ENCODE assay signal across 13 mouse cellular contexts in genomic region chr4:135453164-135453563, GRCm38 (mm10). TPM values are rescaled to one million over a fixed set of nuclear protein-coding genes. Genes with fewer than 3 reads are reported as not detected.
DNase-seq lines count a peak whose midpoint lies in the region; ATAC-seq and TF ChIP-seq lines count a peak whose summit lies in the region.
"Had no signal": no experiment of that assay in that cellular context is flagged by ENCODE, and none has a peak within 500 bp of the region (broad histone marks: within the 10 kb centered on the region; RNA-seq: fewer than 3 reads in every experiment).

No protein-coding gene starts in this region.

- 51% methylated on average over 6 of the region's 6 CpGs for WGBS in embryonic facial prominence, embryonic 13.5 days
- WGBS in embryonic facial prominence, embryonic 10.5 days: 67% methylated on average over 6 of the region's 6 CpGs
- 48% methylated on average over 6 of the region's 6 CpGs for WGBS in intestine, embryonic 15.5 days
- 37% methylated on average over 6 of the region's 6 CpGs for WGBS in kidney, postnatal 0 days

- no peaks in the 10 kb centered on the region for H3K36me3 ChIP-seq in embryonic facial prominence, embryonic 13.5 days
- H3K36me3 ChIP-seq in embryonic facial prominence, embryonic 10.5 days (replicated peaks): no peaks in the 10 kb centered on the region
- no peaks in the 10 kb centered on the region for H3K36me3 ChIP-seq in intestine, embryonic 15.5 days
- 0 out of 2 replicates have a peak, but pooled peaks cover 3% of the 10 kb centered on the region for H3K36me3 ChIP-seq in kidney, postnatal 0 days (ENCODE audit: insufficient read depth, low read length)
- H3K36me3 ChIP-seq: midbrain, embryonic 12.5 days had no signal

- H3K9me3 ChIP-seq in embryonic facial prominence, embryonic 13.5 days: no peaks in the 10 kb centered on the region
- H3K9me3 ChIP-seq in embryonic facial prominence, embryonic 10.5 days: no peaks in the 10 kb centered on the region
- H3K9me3 ChIP-seq in intestine, embryonic 15.5 days: no peaks in the 10 kb centered on the region
- H3K9me3 ChIP-seq in kidney, postnatal 0 days (replicated peaks; ENCODE audit: low read length): no peaks in the 10 kb centered on the region
- H3K9me3 ChIP-seq: midbrain, embryonic 12.5 days had no signal

- no peak overlapping the region; the same call in 1 of the 2 replicates for H3K27ac ChIP-seq in embryonic facial prominence, embryonic 13.5 days
- H3K27ac ChIP-seq in embryonic facial prominence, embryonic 10.5 days (replicated peaks): no peak overlapping the region
- H3K27ac ChIP-seq in intestine, embryonic 15.5 days: peak overlapping the region; percentile 86
- peak overlapping the region; percentile 66 for H3K27ac ChIP-seq in kidney, postnatal 0 days
- H3K27ac ChIP-seq: left cerebral cortex, adult 2 months; liver, embryonic 14.5 days; midbrain, embryonic 12.5 days had no signal

- TF ChIP-seq CTCF in kidney, postnatal 0 days (IDR thresholded peaks at IDR 0.05; ENCODE audit: low read depth): no peak

- ATAC-seq in embryonic facial prominence, embryonic 13.5 days (ENCODE audit: insufficient number of reproducible peaks, insufficient read depth, low FRiP score, low TSS enrichment, low read depth): no peak
- ATAC-seq in intestine, embryonic 15.5 days: peak; percentile 82
- ATAC-seq in kidney, postnatal 0 days (replicated peaks; ENCODE audit: low FRiP score, low read depth): no peak

- no peak for DNase-seq in embryonic facial prominence, embryonic 10.5 days (ENCODE audit: low spot score)
- DNase-seq in kidney, postnatal 0 days (ENCODE audit: low spot score): peak; percentile 42
- DNase-seq in lung, postnatal 10 days: peak; percentile 59
- no peak for DNase-seq in natural killer cell, adult 2 months (ENCODE audit: low spot score in 2 of 2)
- DNase-seq in urinary bladder, postnatal 14 days (ENCODE audit: low spot score): no peak
- no peak for DNase-seq in layer of hippocampus, adult 9-10 months (ENCODE audit: low spot score)
- DNase-seq: cerebellum, postnatal 36 days had no signal

- no peak overlapping the region for H3K4me2 ChIP-seq in embryonic facial prominence, embryonic 13.5 days
- H3K4me2 ChIP-seq in intestine, embryonic 15.5 days (replicated peaks): no peak overlapping the region; the same call in 1 of the 2 replicates
- no peak overlapping the region for H3K4me2 ChIP-seq in kidney, postnatal 0 days (ENCODE audit: low read length)
- H3K4me2 ChIP-seq: midbrain, embryonic 12.5 days had no signal

- H3K4me3 ChIP-seq in embryonic facial prominence, embryonic 13.5 days: no peak overlapping the region
- H3K4me3 ChIP-seq in embryonic facial prominence, embryonic 10.5 days: no peak overlapping the region
- H3K4me3 ChIP-seq in intestine, embryonic 15.5 days (replicated peaks): no peak overlapping the region
- H3K4me3 ChIP-seq in kidney, postnatal 0 days (replicated peaks; ENCODE audit: low read depth, low read length): no peak overlapping the region
- H3K4me3 ChIP-seq: erythroblast, embryonic 14.5 days; left cerebral cortex, adult 2 months; midbrain, embryonic 12.5 days had no signal

- H3K4me1 ChIP-seq in embryonic facial prominence, embryonic 13.5 days: peaks cover 12% of the 10 kb centered on the region
- peaks cover 24% of the 10 kb centered on the region for H3K4me1 ChIP-seq in embryonic facial prominence, embryonic 10.5 days
- peaks cover 34% of the 10 kb centered on the region for H3K4me1 ChIP-seq in intestine, embryonic 15.5 days (replicated peaks)
- peaks cover 16% of the 10 kb centered on the region; the same call in 1 of the 2 replicates for H3K4me1 ChIP-seq in kidney, postnatal 0 days (replicated peaks; ENCODE audit: insufficient read depth, low read length)

- no peaks in the 10 kb centered on the region for H3K27me3 ChIP-seq in embryonic facial prominence, embryonic 13.5 days
- H3K27me3 ChIP-seq in embryonic facial prominence, embryonic 10.5 days (replicated peaks; ENCODE audit: low read depth, poor library complexity, severe bottlenecking): no peaks in the 10 kb centered on the region
- H3K27me3 ChIP-seq in intestine, embryonic 15.5 days (replicated peaks): no peaks in the 10 kb centered on the region
- H3K27me3 ChIP-seq in kidney, postnatal 0 days (ENCODE audit: insufficient read depth, low read length): no peaks in the 10 kb centered on the region
- H3K27me3 ChIP-seq: midbrain, embryonic 12.5 days had no signal

- 0 out of 2 replicates have a peak overlapping the region, but pooled peaks have one; percentile 32 for H3K9ac ChIP-seq in embryonic facial prominence, embryonic 13.5 days
- no peak overlapping the region for H3K9ac ChIP-seq in intestine, embryonic 15.5 days
- peak overlapping the region; percentile 4; the same call in 1 of the 2 replicates for H3K9ac ChIP-seq in kidney, postnatal 0 days (ENCODE audit: low read depth, low read length)
- H3K9ac ChIP-seq: liver, embryonic 14.5 days; midbrain, embryonic 12.5 days had no signal

RNA-seq across cellular contexts. Expression of gene Rcan3, which starts 19.5 kb away (rescaled TPM):
- polyA plus RNA-seq in embryonic facial prominence, embryonic 13.5 days (2015; fragmentation: Nextera tagmentation; extraction: Ambion mirVana): 14.0 and 15.1 TPM in 2 replicates
- polyA plus RNA-seq in embryonic facial prominence, embryonic 10.5 days (2016; fragmentation: Nextera tagmentation; extraction: Ambion mirVana): 8.9 TPM in 2 replicates
- 14.9 and 17.9 TPM in 2 replicates for polyA plus RNA-seq in intestine, embryonic 15.5 days (2015; fragmentation: Nextera tagmentation; extraction: Ambion mirVana)
- polyA plus RNA-seq in kidney, postnatal 0 days (2015; fragmentation: Nextera tagmentation; extraction: Ambion mirVana): 16.2 and 17.8 TPM in 2 replicates

RNA-seq across cellular contexts. Expression of gene Stpg1, which starts 41.4 kb away (rescaled TPM):
- 0.21 TPM in 1 of 2 replicates, not detected in the other for polyA plus RNA-seq in embryonic facial prominence, embryonic 13.5 days (2015; fragmentation: Nextera tagmentation; extraction: Ambion mirVana)
- 0.18 and 0.37 TPM in 2 replicates for polyA plus RNA-seq in embryonic facial prominence, embryonic 10.5 days (2016; fragmentation: Nextera tagmentation; extraction: Ambion mirVana)
- polyA plus RNA-seq in intestine, embryonic 15.5 days (2015; fragmentation: Nextera tagmentation; extraction: Ambion mirVana): 0.24 and 0.30 TPM in 2 replicates
- polyA plus RNA-seq in kidney, postnatal 0 days (2015; fragmentation: Nextera tagmentation; extraction: Ambion mirVana): 0.42 and 0.52 TPM in 2 replicates

RNA-seq across cellular contexts. Expression of gene Nipal3, which starts 41.7 kb away (rescaled TPM):
- polyA plus RNA-seq in embryonic facial prominence, embryonic 13.5 days (2015; fragmentation: Nextera tagmentation; extraction: Ambion mirVana): 2.3 and 3.5 TPM in 2 replicates
- polyA plus RNA-seq in embryonic facial prominence, embryonic 10.5 days (2016; fragmentation: Nextera tagmentation; extraction: Ambion mirVana): 3.2 and 3.7 TPM in 2 replicates
- 6.4 and 6.9 TPM in 2 replicates for polyA plus RNA-seq in intestine, embryonic 15.5 days (2015; fragmentation: Nextera tagmentation; extraction: Ambion mirVana)
- polyA plus RNA-seq in kidney, postnatal 0 days (2015; fragmentation: Nextera tagmentation; extraction: Ambion mirVana): 6.3 and 6.8 TPM in 2 replicates

RNA-seq across cellular contexts. Expression of gene Ncmap, which starts 55.1 kb away (rescaled TPM):
- 6.0 and 7.0 TPM in 2 replicates for polyA plus RNA-seq in embryonic facial prominence, embryonic 13.5 days (2015; fragmentation: Nextera tagmentation; extraction: Ambion mirVana)
- 0.83 and 0.88 TPM in 2 replicates for polyA plus RNA-seq in embryonic facial prominence, embryonic 10.5 days (2016; fragmentation: Nextera tagmentation; extraction: Ambion mirVana)
- 7.4 and 7.7 TPM in 2 replicates for polyA plus RNA-seq in intestine, embryonic 15.5 days (2015; fragmentation: Nextera tagmentation; extraction: Ambion mirVana)
- polyA plus RNA-seq in kidney, postnatal 0 days (2015; fragmentation: Nextera tagmentation; extraction: Ambion mirVana): 2.0 and 2.6 TPM in 2 replicates
- polyA plus RNA-seq: erythroblast, embryonic 14.5 days had no signal

Comparison
In these comparisons a context has a peak if more than half of its experiments do, and no peak if none do; other contexts are left out.
1. H3K27ac ChIP-seq: peak in intestine, embryonic 15.5 days (single experiment) and kidney, postnatal 0 days (single experiment); none in embryonic facial prominence, embryonic 13.5 days (single experiment) and embryonic facial prominence, embryonic 10.5 days (single experiment).
2. DNase-seq: peak in kidney, postnatal 0 days (single experiment) and lung, postnatal 10 days (single experiment); none in embryonic facial prominence, embryonic 10.5 days (single experiment), natural killer cell, adult 2 months (0 of 2), urinary bladder, postnatal 14 days (single experiment) and layer of hippocampus, adult 9-10 months (single experiment).